Mouse (Mus musculus) midbrain, embryonic 13.5 days (tissue): ENCODE measurements around the gene Gga3. TPM values are rescaled to one million over a fixed set of nuclear protein-coding genes. Genes with fewer than 3 reads are reported as not detected.

Source experiments
- ATAC-seq: fragments of 200-750 bp; cut with Nextera tagmentation; 2 replicates; pipeline ENCODE4 v1.8.0; 2017; ENCODE audit warnings: mild to moderate bottlenecking, moderate TSS enrichment, moderate library complexity
- H3K27ac ChIP-seq: fragments of 300-500 bp; sonication (generic); 2 replicates; pipeline ENCODE4 v1.5.1; 2015; ENCODE audit warnings: inconsistent platforms, mild to moderate bottlenecking, moderate library complexity
- H3K27me3 ChIP-seq: fragments of 300-500 bp; sonication (generic); 2 replicates; pipeline ENCODE4 v1.6.1; 2015; ENCODE audit warnings: mild to moderate bottlenecking, inconsistent platforms
- H3K36me3 ChIP-seq: fragments of 300-500 bp; sonication (generic); 2 replicates; pipeline ENCODE4 v1.6.1; 2015; ENCODE audit warnings: mild to moderate bottlenecking, inconsistent platforms
- H3K4me1 ChIP-seq: fragments of 300-500 bp; sonication (generic); replicated peaks from 2 replicates; pipeline ENCODE4 v1.6.1; 2015; ENCODE audit warnings: inconsistent platforms
- H3K4me2 ChIP-seq: fragments of 300-500 bp; sonication (generic); replicated peaks from 2 replicates; pipeline ENCODE4 v1.6.1; 2015; ENCODE audit warnings: moderate library complexity, mild to moderate bottlenecking, inconsistent platforms
- H3K4me3 ChIP-seq: fragments of 300-500 bp; sonication (generic); replicated peaks from 2 replicates; pipeline ENCODE4 v1.5.1; 2015; ENCODE audit warnings: mild to moderate bottlenecking, inconsistent platforms
- H3K9ac ChIP-seq: fragments of 300-500 bp; sonication (generic); replicated peaks from 2 replicates; pipeline ENCODE4 v1.6.1; 2015; ENCODE audit warnings: mild to moderate bottlenecking, inconsistent platforms
- H3K9me3 ChIP-seq: fragments of 300-500 bp; sonication (generic); 2 replicates; pipeline ENCODE4 v1.6.1; 2016; ENCODE audit warnings: mild to moderate bottlenecking, inconsistent platforms
- WGBS: fragments of 180-500 bp; shearing (Covaris S2); methylation state at CpG from one replicate; pipeline ENCODE4 v1.1.7; 2015; 5-methylcytosine and 5-hydroxymethylcytosine counted together
- polyA plus RNA-seq: library from polyadenylated mRNA; unstranded; fragments of >200 nt; fragmentation: Nextera tagmentation; extraction: Ambion mirVana; gene quantifications from 2 replicates; pipeline ENCODE4 v1.2.1, GENCODE M21; 2015

Gga3 gene
- polyA plus RNA-seq, 1 experiment from 2014 or later, result 38.1 TPM

DNA sequence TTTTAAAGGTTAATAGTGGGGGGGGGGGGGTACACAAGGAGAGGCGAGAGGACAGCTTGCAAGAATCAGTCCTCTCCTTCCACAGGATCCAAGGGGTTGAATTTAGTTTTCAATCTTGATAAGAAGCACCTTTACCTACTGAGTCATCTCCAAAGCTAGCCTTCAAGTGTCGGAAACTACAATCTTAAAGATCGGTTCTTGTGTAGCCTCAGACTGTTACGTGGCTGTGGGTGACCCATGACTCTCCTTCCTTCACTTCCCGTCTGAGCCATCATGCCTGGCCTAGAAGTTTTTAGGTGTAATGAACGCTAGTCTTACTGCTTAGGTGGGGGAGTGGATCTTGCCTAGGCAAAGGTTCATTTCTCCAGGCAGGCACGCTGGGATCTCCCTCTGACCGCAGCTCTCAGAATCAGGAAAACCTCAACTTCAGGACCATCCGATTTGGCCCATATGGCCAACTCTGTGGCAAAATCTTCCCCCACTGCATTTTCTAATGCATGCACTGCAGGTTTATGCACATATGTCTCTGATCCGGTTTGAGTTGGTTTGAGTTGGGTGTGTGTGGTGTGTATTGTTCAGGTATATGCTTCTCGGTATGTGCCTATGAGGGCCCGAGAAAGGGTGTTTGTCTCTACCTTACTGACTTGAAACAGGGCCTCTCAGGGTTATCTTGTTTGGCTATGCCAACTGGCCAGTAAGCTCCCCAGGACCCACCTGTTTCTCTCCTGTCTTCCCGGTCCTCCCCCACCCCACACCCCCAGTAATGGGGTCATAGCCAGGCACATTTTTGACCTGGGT lies 26.1 kb upstream of the Gga3 start:
- no peak for ATAC-seq
- Histone ChIP-seq H3K9ac (no peak overlapping the region), H3K9me3 (no peaks in the 10 kb centered on the region), H3K4me2 (no peak overlapping the region), H3K27ac (no peak overlapping the region), H3K4me1 (peaks cover 12% of the 10 kb centered on the region), H3K27me3 (no peaks in the 10 kb centered on the region), H3K36me3 (no peaks in the 10 kb centered on the region), H3K4me3 (no peak overlapping the region)
- 90% methylated on average over 13 of the region's 13 CpGs for WGBS

DNA sequence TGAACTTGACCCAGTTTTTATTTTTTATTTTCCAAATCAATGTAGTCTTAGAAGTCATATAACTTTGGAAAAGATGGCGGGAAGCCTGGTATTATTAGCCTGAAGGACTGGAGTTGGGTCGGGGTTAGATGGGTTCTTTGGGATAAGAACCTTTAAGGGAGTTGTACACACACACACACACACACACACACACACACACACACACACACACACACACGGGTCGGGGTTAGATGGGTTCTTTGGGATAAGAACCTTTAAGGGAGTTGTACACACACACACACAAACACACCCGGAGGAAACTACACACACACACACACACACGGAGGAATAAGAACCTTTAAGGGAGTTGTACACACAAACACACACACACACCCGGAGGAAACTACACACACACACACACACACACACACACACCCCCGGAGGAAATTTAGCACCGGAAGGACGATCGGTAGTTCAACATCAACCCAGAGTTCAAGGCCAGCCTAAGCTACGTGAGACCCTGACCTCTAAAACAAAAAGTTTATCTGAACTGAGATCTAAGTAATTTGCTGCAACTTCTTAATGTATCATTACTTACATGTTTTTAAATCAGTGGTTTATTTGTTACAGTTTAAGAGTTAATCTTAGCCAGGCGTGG lies 24.7 kb upstream of the Gga3 start:
- WGBS, result 57% methylated on average over 13 of the region's 13 CpGs
- no peak for ATAC-seq

DNA sequence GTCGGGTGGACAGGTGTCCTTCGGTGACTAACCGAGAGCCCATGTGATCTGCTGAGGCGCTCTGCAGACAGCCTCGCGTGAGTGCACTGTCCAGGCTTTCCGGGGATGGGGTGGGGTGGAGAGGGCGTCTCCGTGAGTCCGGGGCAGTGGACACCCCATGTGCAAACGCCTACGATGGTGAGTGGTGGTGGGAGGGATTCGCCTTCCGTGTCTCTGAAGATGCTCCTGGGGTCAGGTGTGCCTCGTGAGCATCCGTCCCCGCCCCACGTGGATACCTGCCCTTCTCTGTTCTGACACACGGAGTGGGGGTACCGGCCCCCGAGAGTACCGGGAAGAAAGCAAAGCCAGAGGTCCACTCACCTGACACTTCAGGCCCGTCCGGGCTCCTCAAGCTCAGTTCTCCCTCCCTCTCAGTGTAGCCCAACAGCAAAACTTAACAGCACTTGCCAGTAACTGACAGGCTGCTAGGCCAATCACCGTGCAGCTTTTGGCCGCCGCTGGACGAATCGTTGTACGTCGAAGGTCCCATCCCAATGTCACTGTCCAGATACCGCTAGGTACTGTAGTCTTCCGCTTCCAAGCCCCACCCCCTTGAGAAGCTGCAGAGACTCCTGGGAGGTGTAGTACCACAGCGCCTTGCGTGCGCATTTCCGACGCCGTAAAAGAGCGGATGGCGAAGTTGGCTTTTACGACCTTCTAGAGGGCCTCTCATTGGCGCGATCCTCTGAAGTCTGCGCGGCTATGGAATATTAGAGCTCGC lies 24.0 kb upstream of the Gga3 start, which contains the start of gene Slc25a19:
TSS of gene Slc25a19 (minus strand) at position 591 of the 760 bp plus-strand sequence.
- under 1% methylated on average over 47 of the region's 47 CpGs for WGBS
- H3K4me1 ChIP-seq, result peaks cover 12% of the 10 kb centered on the region
- ATAC-seq, result peak; percentile 100
- peak within 1 kb of the TSS; percentile 70 for H3K4me3 ChIP-seq
- H3K9me3 ChIP-seq, result no peaks in the 10 kb centered on the region
- no peak within 1 kb of the TSS for H3K27ac ChIP-seq
- peaks cover 10% of the 10 kb centered on the region for H3K36me3 ChIP-seq
- H3K9ac ChIP-seq, result peak within 1 kb of the TSS; percentile 74
- no peaks in the 10 kb centered on the region for H3K27me3 ChIP-seq
- peak within 1 kb of the TSS; percentile 88 for H3K4me2 ChIP-seq

More for the DNA sequence above, 24.7 kb upstream of the Gga3 start:
- no peaks in the 10 kb centered on the region for H3K9me3 ChIP-seq
- H3K27ac ChIP-seq, result no peak overlapping the region
- no peaks in the 10 kb centered on the region for H3K27me3 ChIP-seq
- H3K36me3 ChIP-seq, result peaks cover 3% of the 10 kb centered on the region
- peak overlapping the region; percentile 88 for H3K4me2 ChIP-seq
- peaks cover 12% of the 10 kb centered on the region for H3K4me1 ChIP-seq
- H3K4me3 ChIP-seq, result peak overlapping the region; percentile 70
- peak overlapping the region; percentile 23; the same call in 1 of the 2 replicates for H3K9ac ChIP-seq

DNA sequence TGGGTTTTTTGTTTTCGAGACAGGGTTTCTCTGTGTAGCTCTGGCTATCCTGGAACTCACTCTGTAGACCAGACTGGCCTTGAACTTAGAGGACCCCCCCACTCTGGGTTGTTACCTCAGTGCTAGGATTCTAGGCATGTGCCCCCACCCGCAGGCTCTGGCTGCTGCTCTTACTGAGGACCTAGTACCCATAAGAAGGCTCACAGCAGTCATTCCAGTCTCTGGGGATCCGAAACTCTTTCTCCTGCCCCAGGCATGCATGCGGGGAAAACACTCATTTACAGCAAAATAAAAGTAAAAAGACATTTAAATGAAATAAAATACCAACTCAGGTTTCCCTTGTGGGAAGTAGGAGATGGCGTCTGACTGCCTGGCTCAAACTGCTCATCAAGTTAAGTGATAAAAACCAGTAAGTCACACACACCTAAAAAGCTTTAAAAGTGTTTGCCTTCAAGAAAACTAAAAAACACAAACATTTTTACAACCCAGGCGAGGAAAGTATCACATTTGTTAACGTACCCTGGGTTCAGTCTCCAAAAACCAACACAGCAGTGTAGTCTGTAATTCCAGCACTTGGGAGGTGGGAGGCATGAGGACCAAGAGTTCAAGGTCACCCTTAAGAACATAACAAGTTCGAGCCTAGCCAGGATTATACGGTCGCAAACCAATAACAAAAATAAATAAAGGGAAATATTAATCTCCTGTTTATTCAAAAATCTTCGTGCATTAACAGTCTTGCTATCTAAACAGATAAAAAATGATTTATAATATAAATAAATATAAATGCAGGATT lies 23.2 kb upstream of the Gga3 start:
- Histone ChIP-seq H3K27ac (no peak overlapping the region; the same call in 1 of the 2 replicates), H3K4me3 (peak overlapping the region; percentile 70), H3K4me2 (peak overlapping the region; percentile 88), H3K9ac (peak overlapping the region; percentile 74), H3K36me3 (peaks cover 18% of the 10 kb centered on the region), H3K4me1 (peaks cover 12% of the 10 kb centered on the region), H3K27me3 (no peaks in the 10 kb centered on the region), H3K9me3 (no peaks in the 10 kb centered on the region)
- ATAC-seq, result no peak
- 55% methylated on average over 11 of the region's 11 CpGs for WGBS

DNA sequence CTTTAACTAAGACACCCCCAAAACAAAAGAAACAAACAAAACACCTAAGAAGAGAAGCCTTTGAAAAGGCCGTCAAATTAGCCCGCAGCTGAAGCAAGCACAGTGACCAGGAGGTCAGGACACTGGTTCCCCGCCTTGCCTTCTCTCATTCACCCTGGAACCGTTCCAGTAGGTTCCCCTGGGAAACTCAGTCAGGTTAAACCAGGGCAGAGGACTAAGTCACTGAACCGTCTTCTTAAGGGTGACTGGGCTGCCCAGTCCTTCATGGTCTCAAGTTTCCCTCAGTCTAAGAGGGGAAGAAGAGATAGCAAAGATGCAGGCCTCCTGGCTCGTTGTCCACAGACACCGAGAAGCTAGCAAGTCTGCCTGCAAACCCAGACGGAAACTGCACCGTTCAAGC lies 22.0 kb upstream of the Gga3 start:
- no peak overlapping the region for H3K4me2 ChIP-seq
- no peaks in the 10 kb centered on the region for H3K9me3 ChIP-seq
- no peaks in the 10 kb centered on the region for H3K27me3 ChIP-seq
- ATAC-seq, result no peak
- H3K9ac ChIP-seq, result no peak overlapping the region
- H3K4me1 ChIP-seq, result peaks cover 12% of the 10 kb centered on the region
- no peak overlapping the region for H3K4me3 ChIP-seq
- WGBS, result 84% methylated on average over 9 of the region's 9 CpGs
- H3K36me3 ChIP-seq, result peaks cover 26% of the 10 kb centered on the region
- H3K27ac ChIP-seq, result no peak overlapping the region

DNA sequence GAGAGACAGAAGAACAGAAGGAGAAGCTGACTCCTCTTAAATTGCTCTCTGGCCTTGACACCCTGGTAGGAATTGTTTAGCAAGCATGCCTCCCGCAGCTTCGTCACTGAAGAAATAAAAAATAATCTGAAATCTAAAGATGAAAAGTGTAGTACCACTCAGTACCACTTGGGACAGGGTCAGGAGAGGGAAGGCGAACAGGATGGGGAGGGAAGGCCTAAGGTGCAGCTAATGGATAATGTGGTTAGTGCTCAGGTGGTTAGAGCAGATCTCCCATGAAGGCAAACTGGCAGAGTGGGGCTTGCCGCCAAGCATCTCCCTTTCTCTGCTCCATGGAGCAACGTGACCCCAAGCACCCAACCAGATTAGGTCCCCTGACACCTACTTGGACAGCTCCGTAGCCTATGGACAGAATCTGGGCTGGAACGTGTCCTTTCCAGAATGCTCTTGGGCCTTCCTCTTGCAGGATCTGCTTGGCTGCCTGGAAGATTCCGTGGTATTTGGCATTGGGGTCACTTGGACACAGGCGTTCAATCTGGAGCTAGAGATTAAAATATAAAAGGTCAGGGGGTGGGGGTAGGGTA lies 19.7 kb upstream of the Gga3 start:
- Histone ChIP-seq H3K27ac (no peak overlapping the region), H3K9ac (no peak overlapping the region), H3K9me3 (no peaks in the 10 kb centered on the region), H3K27me3 (no peaks in the 10 kb centered on the region), H3K36me3 (peaks cover 39% of the 10 kb centered on the region), H3K4me1 (peaks cover 11% of the 10 kb centered on the region), H3K4me3 (no peak overlapping the region), H3K4me2 (no peak overlapping the region)
- no peak for ATAC-seq
- WGBS, result 73% methylated on average over 9 of the region's 9 CpGs

DNA sequence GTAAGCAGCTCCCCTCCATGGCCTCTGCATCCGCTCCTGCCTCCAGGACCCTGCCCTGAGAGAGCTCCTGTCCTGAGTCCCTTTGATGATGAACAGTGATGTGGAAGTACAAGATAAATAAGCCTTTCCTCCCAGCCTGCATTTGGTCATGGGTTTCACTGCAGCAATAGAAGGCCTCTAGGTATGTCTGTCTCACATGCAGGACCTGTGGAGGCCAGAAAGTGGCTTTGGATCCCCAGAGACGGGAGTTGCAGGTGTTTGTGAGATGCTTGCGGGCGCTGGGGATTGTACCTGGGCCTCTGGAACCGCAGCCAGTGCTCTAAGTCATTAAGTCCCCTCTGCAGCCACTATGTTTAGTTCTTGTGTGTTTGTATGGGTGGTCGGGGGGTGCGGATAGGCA lies 16.1 kb upstream of the Gga3 start:
- ATAC-seq, result no peak
- H3K27me3 ChIP-seq, result 0 out of 2 replicates have a peak, but pooled peaks cover under 1% of the 10 kb centered on the region
- peaks cover 62% of the 10 kb centered on the region for H3K36me3 ChIP-seq
- H3K4me2 ChIP-seq, result no peak overlapping the region
- no peaks in the 10 kb centered on the region for H3K4me1 ChIP-seq
- H3K4me3 ChIP-seq, result no peak overlapping the region
- WGBS, result 91% methylated on average over 7 of the region's 7 CpGs
- H3K9me3 ChIP-seq, result no peaks in the 10 kb centered on the region
- no peak overlapping the region for H3K27ac ChIP-seq
- H3K9ac ChIP-seq, result no peak overlapping the region

DNA sequence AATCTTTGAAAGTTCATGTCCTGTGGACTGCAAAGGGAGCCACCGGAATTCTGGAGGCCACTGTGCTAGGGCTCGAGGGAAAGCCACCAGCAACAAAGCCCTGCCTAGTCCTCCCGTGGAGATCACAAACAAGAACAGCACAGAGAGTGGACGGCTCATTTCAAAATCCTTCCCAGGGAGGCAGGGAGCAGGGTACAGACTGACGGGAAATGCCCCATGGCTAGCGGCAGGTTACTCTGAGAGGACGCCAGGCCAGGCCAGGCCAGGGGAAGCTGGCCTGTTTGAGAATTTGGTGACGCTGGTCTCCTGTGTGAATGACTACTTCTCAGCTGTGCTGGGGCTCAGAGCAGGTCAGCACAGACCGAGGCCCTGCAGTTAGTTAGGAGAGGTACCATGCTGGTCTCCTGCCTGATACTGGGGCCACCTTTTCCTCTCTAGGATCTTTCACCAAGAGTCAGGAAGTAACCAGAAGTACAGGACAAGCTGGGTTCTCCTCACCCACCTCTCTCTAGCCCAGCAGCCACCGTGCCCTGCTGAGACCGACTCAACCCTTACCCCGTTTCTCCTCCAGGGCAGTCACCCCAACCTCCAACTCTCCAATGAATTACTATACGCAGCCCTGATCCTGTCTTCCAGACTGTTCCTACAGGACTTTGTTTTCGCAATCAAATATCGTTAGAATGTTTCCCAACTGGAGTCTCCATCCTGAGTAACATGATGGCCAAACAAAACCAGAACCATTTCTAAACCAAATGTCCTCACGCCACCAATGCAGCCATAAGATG lies 15.1 kb upstream of the Gga3 start:
- peaks cover 70% of the 10 kb centered on the region for H3K36me3 ChIP-seq
- 88% methylated on average over 16 of the region's 16 CpGs for WGBS

DNA sequence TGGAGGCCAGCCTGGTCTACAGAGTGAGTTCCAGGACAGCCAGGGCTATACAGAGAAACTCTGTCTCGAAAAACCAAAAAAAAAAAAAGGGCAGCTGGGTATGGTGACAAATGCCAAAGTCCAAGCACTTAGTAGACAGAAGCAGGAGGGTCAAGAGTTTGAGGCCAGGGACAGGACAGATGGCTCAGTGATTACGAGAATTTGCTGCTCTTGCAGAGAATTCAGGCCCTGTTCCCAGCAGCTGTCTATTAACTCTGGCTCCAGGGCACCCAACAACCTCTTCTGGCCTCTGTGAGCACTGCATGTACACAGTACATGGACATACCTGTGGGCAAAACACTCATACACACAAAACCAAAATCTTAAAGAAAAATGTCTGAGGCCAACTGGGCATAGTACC lies 14.2 kb upstream of the Gga3 start:
- H3K27ac ChIP-seq, result no peak overlapping the region
- peaks cover 62% of the 10 kb centered on the region for H3K36me3 ChIP-seq
- H3K9ac ChIP-seq, result no peak overlapping the region
- no peak overlapping the region for H3K4me2 ChIP-seq
- no peaks in the 10 kb centered on the region for H3K9me3 ChIP-seq
- H3K27me3 ChIP-seq, result peaks cover 17% of the 10 kb centered on the region
- ATAC-seq, result no peak
- peaks cover 8% of the 10 kb centered on the region for H3K4me1 ChIP-seq
- 89% methylated on average over 2 of the region's 2 CpGs for WGBS
- no peak overlapping the region for H3K4me3 ChIP-seq

More for the DNA sequence above, 15.1 kb upstream of the Gga3 start:
- no peak overlapping the region for H3K9ac ChIP-seq
- no peak overlapping the region for H3K4me3 ChIP-seq
- no peak overlapping the region for H3K27ac ChIP-seq
- ATAC-seq, result no peak
- no peaks in the 10 kb centered on the region for H3K9me3 ChIP-seq
- H3K27me3 ChIP-seq, result peaks cover 11% of the 10 kb centered on the region
- H3K4me1 ChIP-seq, result no peaks in the 10 kb centered on the region
- no peak overlapping the region for H3K4me2 ChIP-seq

DNA sequence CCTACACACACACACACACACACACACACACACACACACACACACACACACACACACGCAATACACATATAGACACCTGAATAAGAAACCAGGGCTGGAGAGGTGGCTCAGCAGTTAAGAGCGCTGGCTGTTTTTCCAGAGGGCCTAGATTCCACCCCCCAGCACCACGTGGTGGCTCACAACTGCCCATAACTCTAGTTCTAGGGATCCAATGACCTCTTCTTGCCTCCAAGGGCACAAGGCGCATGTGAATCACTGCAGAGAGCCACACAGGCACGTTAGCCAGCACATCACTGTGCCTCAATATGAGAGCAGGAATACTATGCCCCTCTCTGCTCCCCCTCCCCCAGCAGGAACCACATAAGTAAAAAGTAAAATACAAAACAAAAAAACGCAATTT lies 13.0 kb upstream of the Gga3 start:
- Histone ChIP-seq H3K4me1 (peaks cover 16% of the 10 kb centered on the region), H3K4me2 (no peak overlapping the region), H3K27me3 (peaks cover 17% of the 10 kb centered on the region), H3K36me3 (peaks cover 51% of the 10 kb centered on the region), H3K9me3 (no peaks in the 10 kb centered on the region), H3K9ac (no peak overlapping the region), H3K4me3 (no peak overlapping the region), H3K27ac (no peak overlapping the region)
- ATAC-seq, result no peak
- 86% methylated on average over 6 of the region's 6 CpGs for WGBS
